Mouse (Mus musculus): ENCODE results near the gene Numbl. TPM values are rescaled to one million over a fixed set of nuclear protein-coding genes. Genes with fewer than 3 reads are reported as not detected.

Numbl gene
- polyA plus RNA-seq, 1 experiment, result 28.8 TPM

DNA sequence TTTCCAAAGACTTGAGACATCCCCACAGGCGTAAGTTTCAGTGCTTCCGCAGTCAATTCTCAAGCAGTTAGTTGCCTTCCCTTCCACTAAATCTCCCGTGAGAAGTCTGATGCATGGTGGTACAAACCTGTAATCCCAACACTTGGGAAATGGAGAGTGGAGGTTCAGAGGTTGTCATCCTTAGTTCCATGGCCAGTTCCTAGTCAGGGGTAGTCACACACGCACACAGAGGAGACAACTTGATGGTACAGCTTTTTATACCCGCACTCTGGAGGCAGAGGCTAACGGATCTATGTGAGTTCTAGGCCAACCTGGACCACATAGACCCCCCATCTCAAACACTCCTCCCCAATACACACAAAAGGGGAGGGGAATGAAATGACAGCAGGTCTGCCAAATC, 29.4 kb upstream of the Numbl start:
- Histone ChIP-seq H3K4me2 (ENCODE audit: low read depth) (peak overlapping the region; percentile 68), H3K36me3 (ENCODE audit: control insufficient read depth, insufficient read depth) (no peaks in the 10 kb centered on the region), H3ac (ENCODE audit: control insufficient read depth, insufficient read length) (peak overlapping the region; percentile 80), H3K4me3 (peak overlapping the region; percentile 67), H3K27me3 (ENCODE audit: control insufficient read depth, insufficient read depth, insufficient read length) (no peaks in the 10 kb centered on the region), H3K79me2 (ENCODE audit: control insufficient read depth, insufficient read depth) (peaks cover 35% of the 10 kb centered on the region)
- no peak for TF ChIP-seq SRF (IDR thresholded peaks at IDR 0.05; ENCODE audit: control insufficient read depth, insufficient read length, low read depth)
- no peak for TF ChIP-seq MAX (IDR thresholded peaks at IDR 0.05; ENCODE audit: low read depth)

- TF ChIP-seq REST (IDR thresholded peaks at IDR 0.05; ENCODE audit: insufficient read depth, insufficient read length) (no peak), TCF3 (IDR thresholded peaks at IDR 0.05; ENCODE audit: insufficient read length, low read depth) (no peak), USF1 (IDR thresholded peaks at IDR 0.05; ENCODE audit: low read depth) (no peak), POLR2A (IDR thresholded peaks at IDR 0.05; ENCODE audit: insufficient read length, low read depth) (no peak), MAX (IDR thresholded peaks at IDR 0.05; ENCODE audit: low read depth) (no peak), MYOG (IDR thresholded peaks at IDR 0.05; ENCODE audit: control insufficient read depth in 1 of 3, insufficient read depth in 1 of 3, insufficient read length in 2 of 3, low read depth in 2 of 3) (no peak), SRF (IDR thresholded peaks at IDR 0.05; ENCODE audit: control insufficient read depth, insufficient read length, low read depth) (no peak), E2F4 (IDR thresholded peaks at IDR 0.05; ENCODE audit: insufficient read depth) (no peak), MYOD1 (IDR thresholded peaks at IDR 0.05; ENCODE audit: control insufficient read depth in 1 of 3, insufficient read length in 2 of 3, low read depth in 2 of 3) (no peak), CEBPB (IDR thresholded peaks at IDR 0.05; ENCODE audit: insufficient read depth, poor library complexity, severe bottlenecking) (no peak), POLR2AphosphoS2 (IDR thresholded peaks at IDR 0.05; ENCODE audit: insufficient read length, low read depth) (no peak), TCF12 (IDR thresholded peaks at IDR 0.05; ENCODE audit: insufficient read depth, poor library complexity, severe bottlenecking) (no peak)
Measured at GRCm38 (mm10) chr7:27230781-27231180, 27.5 kb upstream of the Numbl start.

DNA sequence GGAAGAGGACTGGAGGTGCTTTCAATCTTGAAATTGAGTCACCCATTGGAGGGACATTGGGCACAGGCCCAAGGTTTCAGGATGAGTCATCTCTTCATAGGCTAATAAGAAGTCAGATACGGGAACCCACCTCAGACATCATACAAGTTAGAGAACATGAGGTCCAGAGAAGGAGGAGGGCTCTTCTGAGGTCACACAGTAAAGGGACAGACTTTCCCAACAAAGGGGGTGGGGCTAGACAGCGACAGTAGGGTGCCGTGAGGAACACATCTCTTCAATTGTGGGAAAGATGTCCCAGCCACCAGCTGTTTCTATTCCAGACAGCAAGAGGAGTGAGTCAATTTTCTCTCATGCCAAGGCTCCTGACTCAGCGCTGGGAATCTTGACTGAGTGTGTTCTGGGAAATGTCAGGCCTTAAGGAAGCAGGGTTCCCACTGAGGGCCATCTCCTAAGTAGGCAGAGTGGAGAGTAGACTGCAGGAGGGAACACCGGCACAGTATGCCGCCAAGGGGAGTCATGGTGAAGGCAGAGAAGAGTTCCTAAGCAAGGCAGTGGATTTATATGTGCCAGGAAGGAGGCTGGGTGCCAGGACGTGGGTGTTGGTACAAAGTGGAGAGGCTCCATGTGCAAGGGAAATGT, 26.4 kb upstream of the Numbl start:
- peak overlapping the region; percentile 51 for H3K4me3 ChIP-seq
- H3ac ChIP-seq (ENCODE audit: control insufficient read depth, insufficient read length), result no peak overlapping the region
- peaks cover 12% of the 10 kb centered on the region for H3K79me2 ChIP-seq (ENCODE audit: control insufficient read depth, insufficient read depth)
- no peaks in the 10 kb centered on the region for H3K36me3 ChIP-seq (ENCODE audit: control insufficient read depth, insufficient read depth)
- TF ChIP-seq POLR2AphosphoS2 (IDR thresholded peaks at IDR 0.05; ENCODE audit: insufficient read length, low read depth) (no peak), MYOD1 (IDR thresholded peaks at IDR 0.05; ENCODE audit: control insufficient read depth in 1 of 3, insufficient read length in 2 of 3, low read depth in 2 of 3) (peak in 2 of 3 experiments; percentile 38 to 57), TCF3 (IDR thresholded peaks at IDR 0.05; ENCODE audit: insufficient read length, low read depth) (no peak), REST (IDR thresholded peaks at IDR 0.05; ENCODE audit: insufficient read depth, insufficient read length) (no peak), E2F4 (IDR thresholded peaks at IDR 0.05; ENCODE audit: insufficient read depth) (no peak), POLR2A (IDR thresholded peaks at IDR 0.05; ENCODE audit: insufficient read length, low read depth) (peak; percentile 14), SRF (IDR thresholded peaks at IDR 0.05; ENCODE audit: control insufficient read depth, insufficient read length, low read depth) (no peak), MYOG (IDR thresholded peaks at IDR 0.05; ENCODE audit: control insufficient read depth in 1 of 3, insufficient read depth in 1 of 3, insufficient read length in 2 of 3, low read depth in 2 of 3) (peak in 1 of 3 experiments; percentile 53), CEBPB (IDR thresholded peaks at IDR 0.05; ENCODE audit: insufficient read depth, poor library complexity, severe bottlenecking) (no peak), TCF12 (IDR thresholded peaks at IDR 0.05; ENCODE audit: insufficient read depth, poor library complexity, severe bottlenecking) (no peak)
- H3K4me2 ChIP-seq (ENCODE audit: low read depth), result peak overlapping the region; percentile 87
- no peaks in the 10 kb centered on the region for H3K27me3 ChIP-seq (ENCODE audit: control insufficient read depth, insufficient read depth, insufficient read length)

More at GRCm38 (mm10) chr7:27230781-27231180, 27.5 kb upstream of the Numbl start:
- Histone ChIP-seq H3K4me2 (ENCODE audit: low read depth) (no peak overlapping the region), H3K36me3 (ENCODE audit: control insufficient read depth, insufficient read depth) (no peaks in the 10 kb centered on the region), H3K4me3 (no peak overlapping the region), H3ac (ENCODE audit: control insufficient read depth, insufficient read length) (no peak overlapping the region), H3K27me3 (ENCODE audit: control insufficient read depth, insufficient read depth, insufficient read length) (no peaks in the 10 kb centered on the region), H3K79me2 (ENCODE audit: control insufficient read depth, insufficient read depth) (peaks cover 22% of the 10 kb centered on the region)

GRCm38 (mm10) chr7:27232781-27233281, 25.4 kb upstream of the Numbl start, which contains the start of gene Coq8b:
Gene Coq8b (plus strand): TSS chr7:27233023.
- no peaks in the 10 kb centered on the region for H3K36me3 ChIP-seq (ENCODE audit: control insufficient read depth, insufficient read depth)
- TF ChIP-seq POLR2AphosphoS2 (IDR thresholded peaks at IDR 0.05; ENCODE audit: insufficient read length, low read depth), result peak; percentile 39
- no peak for TF ChIP-seq SRF (IDR thresholded peaks at IDR 0.05; ENCODE audit: control insufficient read depth, insufficient read length, low read depth)
- TF ChIP-seq MAX (IDR thresholded peaks at IDR 0.05; ENCODE audit: low read depth), result no peak
- no peak for TF ChIP-seq REST (IDR thresholded peaks at IDR 0.05; ENCODE audit: insufficient read depth, insufficient read length)
- TF ChIP-seq TCF12 (IDR thresholded peaks at IDR 0.05; ENCODE audit: insufficient read depth, poor library complexity, severe bottlenecking), result no peak
- no peak for TF ChIP-seq MYOD1 (IDR thresholded peaks at IDR 0.05; ENCODE audit: control insufficient read depth in 1 of 3, insufficient read length in 2 of 3, low read depth in 2 of 3)
- no peak for TF ChIP-seq CEBPB (IDR thresholded peaks at IDR 0.05; ENCODE audit: insufficient read depth, poor library complexity, severe bottlenecking)
- peak; percentile 20 for TF ChIP-seq USF1 (IDR thresholded peaks at IDR 0.05; ENCODE audit: low read depth)
- TF ChIP-seq TCF3 (IDR thresholded peaks at IDR 0.05; ENCODE audit: insufficient read length, low read depth), result no peak
- peak; percentile 55 for TF ChIP-seq POLR2A (IDR thresholded peaks at IDR 0.05; ENCODE audit: insufficient read length, low read depth)
- no peak for TF ChIP-seq MYOG (IDR thresholded peaks at IDR 0.05; ENCODE audit: control insufficient read depth in 1 of 3, insufficient read depth in 1 of 3, insufficient read length in 2 of 3, low read depth in 2 of 3)
- TF ChIP-seq E2F4 (IDR thresholded peaks at IDR 0.05; ENCODE audit: insufficient read depth), result no peak

More at GRCm38 (mm10) chr7:27232781-27233281, 25.4 kb upstream of the Numbl start, which contains the start of gene Coq8b:
- Histone ChIP-seq H3ac (ENCODE audit: control insufficient read depth, insufficient read length) (no peak within 1 kb of the TSS), H3K4me3 (peak within 1 kb of the TSS; percentile 51), H3K27me3 (ENCODE audit: control insufficient read depth, insufficient read depth, insufficient read length) (no peaks in the 10 kb centered on the region), H3K79me2 (ENCODE audit: control insufficient read depth, insufficient read depth) (peaks cover 2% of the 10 kb centered on the region), H3K4me2 (ENCODE audit: low read depth) (peak within 1 kb of the TSS; percentile 87)
